Mouse (Mus musculus): ENCODE results near the gene E130309D02Rik. TPM values are rescaled to one million over a fixed set of nuclear protein-coding genes. Genes with fewer than 3 reads are reported as not detected.

The E130309D02Rik gene
- polyA plus RNA-seq, 1 experiment from 2014 or later, result 17.7 TPM

- H3K4me3 ChIP-seq (ENCODE audit: control insufficient read depth in 1 of 2, insufficient read depth in 1 of 2, low read depth in 1 of 2, low read length in 2 of 2), result peak within 1 kb of the TSS; percentile 44 to 53
- no peak for ATAC-seq (ENCODE audit: insufficient number of reproducible peaks, insufficient read depth, low FRiP score, low read depth)
- 5% methylated on average over 32 of the region's 38 CpGs for WGBS
- no peaks in the 10 kb centered on the region for H3K9me3 ChIP-seq (ENCODE audit: control insufficient read depth, low read length)
- H3K9ac ChIP-seq (ENCODE audit: low read length), result peak within 1 kb of the TSS; percentile 64
- no peak within 1 kb of the TSS for H3K27ac ChIP-seq (replicated peaks in 1 of 2; ENCODE audit: control insufficient read depth in 1 of 2, insufficient read depth in 1 of 2, low read depth in 2 of 2, low read length in 2 of 2)
- H3K4me2 ChIP-seq (ENCODE audit: low read length), result peak within 1 kb of the TSS; percentile 88
- peaks cover 63% of the 10 kb centered on the region for H3K27me3 ChIP-seq (ENCODE audit: control insufficient read depth, insufficient read depth, low read length)
- no peaks in the 10 kb centered on the region for H3K36me3 ChIP-seq (ENCODE audit: control insufficient read depth, insufficient read depth, low read length)
- H3K4me1 ChIP-seq (ENCODE audit: control insufficient read depth in 2 of 2, insufficient read depth in 2 of 2, low read length in 2 of 2), result peaks cover 7 to 17% of the 10 kb centered on the region in 2 experiments; a peak in 3 of 4 replicates
These were observed 21.8 kb downstream of the E130309D02Rik start, which contains the start of gene Zfp853 for GRCm38 (mm10) chr5:143293404-143293803. TSS of gene Zfp853 (minus strand) at chr5:143293623.

DNA sequence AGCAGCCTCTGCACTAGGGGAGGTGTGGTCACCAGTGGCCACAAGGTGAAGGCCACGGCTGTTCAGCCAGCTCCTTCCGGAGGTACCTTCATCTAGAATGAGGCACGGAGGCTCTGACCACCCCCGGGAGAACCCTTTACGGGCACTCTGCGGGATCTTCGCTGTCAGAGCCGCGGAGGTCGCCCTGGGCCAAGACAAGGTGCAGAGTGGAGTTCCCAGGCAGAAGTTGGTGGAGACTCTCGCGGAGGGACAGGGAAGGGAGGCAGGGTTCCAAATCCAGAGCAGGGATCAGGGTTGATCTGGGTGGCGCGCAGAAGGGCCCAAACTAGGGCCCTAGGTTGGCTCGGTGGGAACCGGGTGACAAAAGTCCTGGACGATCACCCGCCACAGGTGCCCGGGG, 22.3 kb downstream of the E130309D02Rik start:
- Histone ChIP-seq H3K27me3 (ENCODE audit: control insufficient read depth, insufficient read depth, low read length) (peaks cover 68% of the 10 kb centered on the region), H3K36me3 (ENCODE audit: control insufficient read depth, insufficient read depth, low read length) (no peaks in the 10 kb centered on the region), H3K4me3 (ENCODE audit: control insufficient read depth in 1 of 2, insufficient read depth in 1 of 2, low read depth in 1 of 2, low read length in 2 of 2) (peak overlapping the region; percentile 44 to 53; a peak in 3 of 4 replicates), H3K4me2 (ENCODE audit: low read length) (peak overlapping the region; percentile 88), H3K4me1 (ENCODE audit: control insufficient read depth in 2 of 2, insufficient read depth in 2 of 2, low read length in 2 of 2) (peaks cover 7 to 22% of the 10 kb centered on the region in 2 experiments; a peak in 3 of 4 replicates), H3K9me3 (ENCODE audit: control insufficient read depth, low read length) (no peaks in the 10 kb centered on the region), H3K9ac (ENCODE audit: low read length) (peak overlapping the region; percentile 64), H3K27ac (replicated peaks in 1 of 2; ENCODE audit: control insufficient read depth in 1 of 2, insufficient read depth in 1 of 2, low read depth in 2 of 2, low read length in 2 of 2) (no peak overlapping the region)
- under 1% methylated on average over 17 of the region's 19 CpGs for WGBS
- no peak for ATAC-seq (ENCODE audit: insufficient number of reproducible peaks, insufficient read depth, low FRiP score, low read depth)

GRCm38 (mm10) chr5:143289299-143289698, 25.9 kb downstream of the E130309D02Rik start:
- no peaks in the 10 kb centered on the region for H3K36me3 ChIP-seq (ENCODE audit: control insufficient read depth, insufficient read depth, low read length)
- H3K4me3 ChIP-seq (ENCODE audit: control insufficient read depth in 1 of 2, insufficient read depth in 1 of 2, low read depth in 1 of 2, low read length in 2 of 2), result no peak overlapping the region
- no peaks in the 10 kb centered on the region for H3K9me3 ChIP-seq (ENCODE audit: control insufficient read depth, low read length)
- peaks cover 7 to 22% of the 10 kb centered on the region in 2 experiments; a peak in 3 of 4 replicates for H3K4me1 ChIP-seq (ENCODE audit: control insufficient read depth in 2 of 2, insufficient read depth in 2 of 2, low read length in 2 of 2)
- WGBS, result 74% methylated on average over 9 of the region's 9 CpGs
- H3K27ac ChIP-seq (replicated peaks in 1 of 2; ENCODE audit: control insufficient read depth in 1 of 2, insufficient read depth in 1 of 2, low read depth in 2 of 2, low read length in 2 of 2), result no peak overlapping the region
- H3K4me2 ChIP-seq (ENCODE audit: low read length), result no peak overlapping the region
- no peak for ATAC-seq (ENCODE audit: insufficient number of reproducible peaks, insufficient read depth, low FRiP score, low read depth)
- H3K27me3 ChIP-seq (ENCODE audit: control insufficient read depth, insufficient read depth, low read length), result peaks cover 92% of the 10 kb centered on the region
- no peak overlapping the region for H3K9ac ChIP-seq (ENCODE audit: low read length)

- no peak for ATAC-seq (ENCODE audit: insufficient number of reproducible peaks, insufficient read depth, low FRiP score, low read depth)
- H3K4me3 ChIP-seq (ENCODE audit: control insufficient read depth in 1 of 2, insufficient read depth in 1 of 2, low read depth in 1 of 2, low read length in 2 of 2), result peak overlapping the region; percentile 33 to 36; a peak in 3 of 4 replicates
- H3K36me3 ChIP-seq (ENCODE audit: control insufficient read depth, insufficient read depth, low read length), result no peaks in the 10 kb centered on the region
- peaks cover 88% of the 10 kb centered on the region for H3K27me3 ChIP-seq (ENCODE audit: control insufficient read depth, insufficient read depth, low read length)
- H3K9me3 ChIP-seq (ENCODE audit: control insufficient read depth, low read length), result no peaks in the 10 kb centered on the region
- H3K4me2 ChIP-seq (ENCODE audit: low read length), result peak overlapping the region; percentile 69
- no peak overlapping the region for H3K9ac ChIP-seq (ENCODE audit: low read length)
- peaks cover under 1 to 19% of the 10 kb centered on the region in 2 experiments; a peak in 3 of 4 replicates for H3K4me1 ChIP-seq (ENCODE audit: control insufficient read depth in 2 of 2, insufficient read depth in 2 of 2, low read length in 2 of 2)
- no peak overlapping the region for H3K27ac ChIP-seq (replicated peaks in 1 of 2; ENCODE audit: control insufficient read depth in 1 of 2, insufficient read depth in 1 of 2, low read depth in 2 of 2, low read length in 2 of 2)
- WGBS, result 11% methylated on average over 8 of the region's 9 CpGs
These were observed 26.7 kb downstream of the E130309D02Rik start for GRCm38 (mm10) chr5:143288378-143288911.

DNA sequence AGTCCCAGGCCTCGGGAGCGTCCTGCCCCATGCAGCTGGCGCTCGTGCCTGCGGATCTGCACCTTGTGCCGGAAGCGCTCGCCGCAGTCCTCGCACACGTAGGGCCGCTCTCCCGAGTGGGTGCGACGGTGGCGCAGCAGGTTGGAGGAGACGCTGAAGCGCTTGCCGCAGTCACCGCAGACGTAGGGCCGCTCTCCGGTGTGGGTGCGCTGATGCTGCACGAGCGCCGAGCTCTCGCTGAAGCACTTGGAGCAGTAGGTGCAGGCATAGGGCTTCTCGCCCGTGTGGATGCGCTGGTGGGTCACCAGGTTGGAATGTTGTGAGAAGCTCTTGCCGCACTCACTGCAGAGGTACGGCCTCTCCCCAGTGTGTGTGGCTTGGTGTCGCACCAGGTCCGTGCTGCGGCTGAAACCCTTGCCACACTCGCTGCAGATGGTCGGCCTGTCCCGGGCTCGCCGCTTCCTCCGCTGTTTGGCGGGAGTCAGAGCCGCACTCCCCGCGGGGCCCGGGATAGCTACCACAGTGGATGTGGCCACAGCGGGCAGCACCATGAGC, 27.3 kb downstream of the E130309D02Rik start:
- Histone ChIP-seq H3K4me3 (ENCODE audit: control insufficient read depth in 1 of 2, insufficient read depth in 1 of 2, low read depth in 1 of 2, low read length in 2 of 2) (peak overlapping the region; percentile 33 to 36), H3K4me2 (ENCODE audit: low read length) (peak overlapping the region; percentile 69), H3K27me3 (ENCODE audit: control insufficient read depth, insufficient read depth, low read length) (peaks cover 86% of the 10 kb centered on the region), H3K27ac (replicated peaks in 1 of 2; ENCODE audit: control insufficient read depth in 1 of 2, insufficient read depth in 1 of 2, low read depth in 2 of 2, low read length in 2 of 2) (no peak overlapping the region), H3K36me3 (ENCODE audit: control insufficient read depth, insufficient read depth, low read length) (no peaks in the 10 kb centered on the region), H3K9ac (ENCODE audit: low read length) (no peak overlapping the region), H3K4me1 (ENCODE audit: control insufficient read depth in 2 of 2, insufficient read depth in 2 of 2, low read length in 2 of 2) (peaks cover 0 to 13% of the 10 kb centered on the region in 2 experiments; a peak in 2 of 4 replicates), H3K9me3 (ENCODE audit: control insufficient read depth, low read length) (no peaks in the 10 kb centered on the region)
- no peak for ATAC-seq (ENCODE audit: insufficient number of reproducible peaks, insufficient read depth, low FRiP score, low read depth)
- WGBS, result 2% methylated on average over 48 of the region's 48 CpGs

DNA sequence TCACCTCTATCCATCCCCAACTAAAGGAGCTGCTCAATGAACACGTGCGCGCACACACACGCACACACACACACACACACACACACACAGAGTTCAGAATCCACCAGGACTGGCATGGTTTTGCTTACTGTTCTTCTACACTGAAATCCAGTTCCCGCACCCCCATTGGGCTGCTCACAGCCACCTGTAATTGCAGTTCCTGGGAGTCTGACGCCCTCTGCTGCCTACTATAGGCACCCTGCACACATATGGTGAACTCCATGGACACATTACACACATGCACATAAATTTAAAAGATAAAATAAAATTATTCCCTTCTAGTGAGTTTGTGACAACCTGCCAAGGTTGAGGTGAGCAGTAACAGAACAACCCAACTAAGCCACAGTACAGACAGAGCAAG, 30.4 kb downstream of the E130309D02Rik start:
- peaks cover 67% of the 10 kb centered on the region for H3K27me3 ChIP-seq (ENCODE audit: control insufficient read depth, insufficient read depth, low read length)
- no peak overlapping the region for H3K27ac ChIP-seq (replicated peaks in 1 of 2; ENCODE audit: control insufficient read depth in 1 of 2, insufficient read depth in 1 of 2, low read depth in 2 of 2, low read length in 2 of 2)
- no peak overlapping the region for H3K4me3 ChIP-seq (ENCODE audit: control insufficient read depth in 1 of 2, insufficient read depth in 1 of 2, low read depth in 1 of 2, low read length in 2 of 2)
- H3K36me3 ChIP-seq (ENCODE audit: control insufficient read depth, insufficient read depth, low read length), result no peaks in the 10 kb centered on the region
- H3K4me1 ChIP-seq (ENCODE audit: control insufficient read depth in 2 of 2, insufficient read depth in 2 of 2, low read length in 2 of 2), result peaks cover 0 to 9% of the 10 kb centered on the region in 2 experiments; a peak in 1 of 4 replicates
- H3K9ac ChIP-seq (ENCODE audit: low read length), result no peak overlapping the region
- H3K9me3 ChIP-seq (ENCODE audit: control insufficient read depth, low read length), result no peaks in the 10 kb centered on the region
- no peak overlapping the region for H3K4me2 ChIP-seq (ENCODE audit: low read length)
- WGBS, result 35% methylated on average over 6 of the region's 6 CpGs
- ATAC-seq (ENCODE audit: insufficient number of reproducible peaks, insufficient read depth, low FRiP score, low read depth), result no peak

GRCm38 (mm10) chr5:143279247-143279646, 35.9 kb downstream of the E130309D02Rik start:
- 45% methylated on average over 10 of the region's 10 CpGs for WGBS
- H3K36me3 ChIP-seq (ENCODE audit: control insufficient read depth, insufficient read depth, low read length), result no peaks in the 10 kb centered on the region
- no peak overlapping the region for H3K27ac ChIP-seq (replicated peaks in 1 of 2; ENCODE audit: control insufficient read depth in 1 of 2, insufficient read depth in 1 of 2, low read depth in 2 of 2, low read length in 2 of 2)
- no peaks in the 10 kb centered on the region for H3K4me1 ChIP-seq (ENCODE audit: control insufficient read depth in 2 of 2, insufficient read depth in 2 of 2, low read length in 2 of 2)
- no peak overlapping the region for H3K4me2 ChIP-seq (ENCODE audit: low read length)
- no peak for ATAC-seq (ENCODE audit: insufficient number of reproducible peaks, insufficient read depth, low FRiP score, low read depth)
- H3K9me3 ChIP-seq (ENCODE audit: control insufficient read depth, low read length), result no peaks in the 10 kb centered on the region
- H3K4me3 ChIP-seq (ENCODE audit: control insufficient read depth in 1 of 2, insufficient read depth in 1 of 2, low read depth in 1 of 2, low read length in 2 of 2), result no peak overlapping the region
- H3K27me3 ChIP-seq (ENCODE audit: control insufficient read depth, insufficient read depth, low read length), result peaks cover 51% of the 10 kb centered on the region
- H3K9ac ChIP-seq (ENCODE audit: low read length), result no peak overlapping the region
